Mouse (Mus musculus) right cerebral cortex, postnatal 10 days (tissue): ENCODE measurements around the gene Epha2.

Experiments used
- DNase-seq, 2 experiments: peaks; one replicate each; pipeline ENCODE4 v3.0.0; 2021; ENCODE audit warnings: low spot score in 2 of 2

Gene Epha2

GRCm38 (mm10) chr4:141301116-141301553 is at the start of gene Epha2:
Gene Epha2, plus strand, starts transcription at chr4:141301240.
- DNase-seq = peak; percentile 84 to 87

GRCm38 (mm10) chr4:141252641-141253040 is 48.4 kb upstream of the Epha2 start:
- DNase-seq = no peak

GRCm38 (mm10) chr4:141254234-141254633 is 46.8 kb upstream of the Epha2 start:
- peak in 1 of 2 experiments; percentile 53 for DNase-seq

- DNase-seq = no peak
Measured at GRCm38 (mm10) chr4:141257440-141257839, 43.6 kb upstream of the Epha2 start.

GRCm38 (mm10) chr4:141259413-141259812 is 41.6 kb upstream of the Epha2 start:
- no peak for DNase-seq

- no peak for DNase-seq
Measured at GRCm38 (mm10) chr4:141260007-141260723, 40.9 kb upstream of the Epha2 start.

GRCm38 (mm10) chr4:141262906-141263637 is 38.0 kb upstream of the Epha2 start:
- no peak for DNase-seq

- no peak for DNase-seq
Measured at GRCm38 (mm10) chr4:141265979-141266637, 34.9 kb upstream of the Epha2 start.

GRCm38 (mm10) chr4:141267250-141267649 is 33.8 kb upstream of the Epha2 start:
- no peak for DNase-seq

GRCm38 (mm10) chr4:141267837-141268236 is 33.2 kb upstream of the Epha2 start:
- DNase-seq = peak; percentile 84 to 86

- no peak for DNase-seq
Measured at GRCm38 (mm10) chr4:141268350-141268749, 32.7 kb upstream of the Epha2 start.

GRCm38 (mm10) chr4:141269080-141269479 is 32.0 kb upstream of the Epha2 start:
- DNase-seq = no peak

- DNase-seq = no peak
Measured at GRCm38 (mm10) chr4:141270201-141270940, 30.7 kb upstream of the Epha2 start.

- DNase-seq = no peak
Measured at GRCm38 (mm10) chr4:141271228-141271627, 29.8 kb upstream of the Epha2 start.

GRCm38 (mm10) chr4:141271721-141272120 is 29.3 kb upstream of the Epha2 start:
- DNase-seq = no peak

GRCm38 (mm10) chr4:141272878-141273277 is 28.2 kb upstream of the Epha2 start:
- no peak for DNase-seq

- peak; percentile 77 to 88 for DNase-seq
Measured at GRCm38 (mm10) chr4:141273296-141273695, 27.7 kb upstream of the Epha2 start.

GRCm38 (mm10) chr4:141274485-141275341 is 26.3 kb upstream of the Epha2 start:
- DNase-seq = peak in 1 of 2 experiments; percentile 50

- DNase-seq = no peak
Measured at GRCm38 (mm10) chr4:141277157-141277556, 23.9 kb upstream of the Epha2 start.

- no peak for DNase-seq
Measured at GRCm38 (mm10) chr4:141278154-141278553, 22.9 kb upstream of the Epha2 start.

GRCm38 (mm10) chr4:141279327-141279726 is 21.7 kb upstream of the Epha2 start:
- DNase-seq = no peak
